ENCODE assay signal across 17 mouse cellular contexts in the genomic region with DNA sequence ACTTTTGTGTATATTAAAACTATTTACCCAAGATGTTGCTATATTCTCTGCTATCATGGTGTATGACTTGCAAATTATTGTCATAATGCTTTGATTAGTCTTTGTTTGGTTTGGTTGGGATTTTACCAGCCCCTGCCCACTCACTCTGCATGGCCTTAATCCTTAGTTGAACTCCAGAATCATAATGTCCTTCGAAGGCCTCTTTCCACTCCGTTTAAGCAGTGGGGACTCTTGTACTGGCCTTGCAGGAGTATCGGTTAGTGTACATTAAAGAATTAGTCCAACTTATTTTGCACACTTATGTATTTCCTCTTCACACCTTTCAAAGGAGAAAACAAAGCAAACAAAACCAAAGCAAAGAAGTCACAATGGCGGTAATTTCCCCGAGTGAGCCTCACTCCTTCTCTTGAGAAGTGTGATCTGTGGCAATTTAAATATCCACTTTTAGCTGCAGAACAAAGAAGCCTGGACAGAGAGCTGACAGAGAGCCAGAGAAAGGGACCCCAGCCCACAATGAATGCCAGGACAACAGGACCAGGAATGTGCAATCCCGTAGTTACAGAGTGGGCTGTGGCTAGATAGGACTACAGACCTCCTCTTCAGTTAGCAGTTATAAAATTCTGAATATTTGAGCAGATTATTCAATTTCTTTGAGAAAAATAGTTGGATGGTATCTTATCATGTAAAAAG. TPM values are rescaled to one million over a fixed set of nuclear protein-coding genes. Genes with fewer than 3 reads are reported as not detected.
DNase-seq lines count a peak whose midpoint lies in the region; ATAC-seq lines count a peak whose summit lies in the region.
"Had no signal": no experiment of that assay in that cellular context is flagged by ENCODE, and none has a peak within 500 bp of the region (broad histone marks: within the 10 kb centered on the region; RNA-seq: fewer than 3 reads in every experiment).

No protein-coding gene starts in this region.

- DNase-seq in heart, adult 9 months (ENCODE audit: low spot score in 2 of 2) = no peak
- DNase-seq in hindbrain, embryonic 14.5 days (ENCODE audit: low spot score) = no peak
- peak; percentile 58 for DNase-seq in embryo, embryonic 10.5 days (ENCODE audit: low spot score)
- DNase-seq in mesoderm, embryonic 11.5 days (ENCODE audit: low read depth, low spot score) = peak; percentile 20
- DNase-seq: adrenal gland, postnatal 25 days; cerebellum, adult 9-10 months; layer of hippocampus, postnatal 36 days; liver; lung, adult 18-20 months; thymus, postnatal 36 days had no signal

- H3K9me3 ChIP-seq in heart, embryonic 11.5 days (replicated peaks; ENCODE audit: control insufficient read depth, low read length) = no peaks in the 10 kb centered on the region
- no peaks in the 10 kb centered on the region for H3K9me3 ChIP-seq in hindbrain, embryonic 14.5 days (ENCODE audit: control insufficient read depth, low read length)
- H3K9me3 ChIP-seq in hindbrain, embryonic 16.5 days (ENCODE audit: control insufficient read depth, low read length) = no peaks in the 10 kb centered on the region

- H3K36me3 ChIP-seq in heart, embryonic 11.5 days (ENCODE audit: control insufficient read depth, insufficient read depth, low read length) = no peaks in the 10 kb centered on the region
- no peaks in the 10 kb centered on the region for H3K36me3 ChIP-seq in hindbrain, embryonic 14.5 days (replicated peaks; ENCODE audit: control insufficient read depth, insufficient read depth)
- no peaks in the 10 kb centered on the region for H3K36me3 ChIP-seq in hindbrain, embryonic 16.5 days (ENCODE audit: control insufficient read depth, insufficient read depth, low read length)

- 42% methylated on average over 6 of the region's 6 CpGs for WGBS in heart, embryonic 11.5 days (ENCODE audit: insufficient replicate concordance)
- 19% methylated on average over 6 of the region's 6 CpGs for WGBS in hindbrain, embryonic 14.5 days
- 22% methylated on average over 6 of the region's 6 CpGs for WGBS in hindbrain, embryonic 16.5 days

- peak overlapping the region; percentile 63 for H3K4me2 ChIP-seq in heart, embryonic 11.5 days
- no peak overlapping the region for H3K4me2 ChIP-seq in hindbrain, embryonic 14.5 days (replicated peaks)
- no peak overlapping the region for H3K4me2 ChIP-seq in hindbrain, embryonic 16.5 days (ENCODE audit: low read length)

- H3K9ac ChIP-seq in heart, embryonic 11.5 days (ENCODE audit: low read depth, low read length) = peak overlapping the region; percentile 79
- H3K9ac ChIP-seq in hindbrain, embryonic 14.5 days = no peak overlapping the region
- H3K9ac ChIP-seq in hindbrain, embryonic 16.5 days (ENCODE audit: low read depth, low read length) = no peak overlapping the region

- peak overlapping the region; percentile 47 for H3K4me3 ChIP-seq in heart, embryonic 11.5 days (ENCODE audit: low read depth, low read length)
- no peak overlapping the region for H3K4me3 ChIP-seq in hindbrain, embryonic 14.5 days (replicated peaks; ENCODE audit: low read length)
- no peak overlapping the region for H3K4me3 ChIP-seq in hindbrain, embryonic 16.5 days (ENCODE audit: low read length)

- peaks cover 9% of the 10 kb centered on the region; the same call in 1 of the 2 replicates for H3K4me1 ChIP-seq in heart, embryonic 11.5 days (ENCODE audit: control insufficient read depth, insufficient read depth, low read length)
- no peaks in the 10 kb centered on the region for H3K4me1 ChIP-seq in hindbrain, embryonic 14.5 days (replicated peaks; ENCODE audit: control insufficient read depth, insufficient read depth, low read length)
- no peaks in the 10 kb centered on the region for H3K4me1 ChIP-seq in hindbrain, embryonic 16.5 days (ENCODE audit: control insufficient read depth, insufficient read depth, low read depth, low read length)

- peak overlapping the region; percentile 77 for H3K27ac ChIP-seq in heart, embryonic 11.5 days (ENCODE audit: low read depth, low read length)
- no peak overlapping the region for H3K27ac ChIP-seq in hindbrain, embryonic 14.5 days
- H3K27ac ChIP-seq in hindbrain, embryonic 16.5 days (ENCODE audit: low read depth, low read length) = no peak overlapping the region

- H3K27me3 ChIP-seq in heart, embryonic 11.5 days (ENCODE audit: control insufficient read depth, insufficient read depth, low read length) = no peaks in the 10 kb centered on the region
- H3K27me3 ChIP-seq in hindbrain, embryonic 14.5 days (ENCODE audit: control insufficient read depth, insufficient read depth, low read length) = no peaks in the 10 kb centered on the region
- no peaks in the 10 kb centered on the region for H3K27me3 ChIP-seq in hindbrain, embryonic 16.5 days (replicated peaks; ENCODE audit: control insufficient read depth, insufficient read depth, low read length)

- ATAC-seq in heart, embryonic 11.5 days (replicated peaks; ENCODE audit: insufficient number of reproducible peaks, low FRiP score, low TSS enrichment) = no peak
- ATAC-seq in hindbrain, embryonic 14.5 days (ENCODE audit: low FRiP score) = peak; percentile 65; the same call in 1 of the 2 replicates
- ATAC-seq in hindbrain, embryonic 16.5 days = no peak
- ATAC-seq in megakaryocyte progenitor cell, adult 5-6 weeks (replicated peaks; ENCODE audit: poor library complexity) = no peak
- ATAC-seq: activated CD4-positive, CD25-positive, alpha-beta regulatory T cell, adult 4 months; intestine, postnatal 0 days; Patski had no signal

RNA-seq across cellular contexts. Expression of a gene that starts 1.3 kb away (rescaled TPM):
- polyA plus RNA-seq in heart, embryonic 11.5 days (2014; fragmentation: Nextera tagmentation; extraction: Ambion mirVana) = 157 and 186 TPM in 2 replicates
- 15.9 and 17.3 TPM in 2 replicates for polyA plus RNA-seq in hindbrain, embryonic 14.5 days (2014; fragmentation: Nextera tagmentation; extraction: Ambion mirVana)
- 17.3 and 18.7 TPM in 2 replicates for polyA plus RNA-seq in hindbrain, embryonic 16.5 days (2015; fragmentation: Nextera tagmentation; extraction: Ambion mirVana)
- total RNA-seq in megakaryocyte progenitor cell, adult 5-6 weeks (2015) = 0.17 TPM in 1 of 2 replicates, not detected in the other
- total RNA-seq in megakaryocyte progenitor cell, adult 5-6 weeks (2017) = 0.12 and 0.20 TPM in 2 replicates
- total RNA-seq: monocyte, adult 5-6 weeks had no signal

RNA-seq across cellular contexts. Expression of a gene that starts 26.7 kb away (rescaled TPM):
- 1.7 TPM in 2 replicates for polyA plus RNA-seq in heart, embryonic 11.5 days (2014; fragmentation: Nextera tagmentation; extraction: Ambion mirVana)
- 0.37 and 0.84 TPM in 2 replicates for polyA plus RNA-seq in hindbrain, embryonic 14.5 days (2014; fragmentation: Nextera tagmentation; extraction: Ambion mirVana)
- polyA plus RNA-seq in hindbrain, embryonic 16.5 days (2015; fragmentation: Nextera tagmentation; extraction: Ambion mirVana) = 0.17 and 0.28 TPM in 2 replicates
- 1.9 and 3.4 TPM in 2 replicates for total RNA-seq in megakaryocyte progenitor cell, adult 5-6 weeks (2015)
- 2.2 and 2.8 TPM in 2 replicates for total RNA-seq in megakaryocyte progenitor cell, adult 5-6 weeks (2017)

Comparison
In these comparisons a context has a peak if more than half of its experiments do, and no peak if none do; other contexts are left out.
1. DNase-seq: peak in embryo, embryonic 10.5 days (single experiment) and mesoderm, embryonic 11.5 days (single experiment); none in heart, adult 9 months (0 of 2) and hindbrain, embryonic 14.5 days (single experiment).